Mouse (Mus musculus) stomach, postnatal 0 days (tissue): ENCODE data around the gene Cdk20.

Experiments used
- CTCF ChIP-seq: IDR thresholded peaks from 2 replicates; pipeline ENCODE4 v1.5.1; 2016; ENCODE audit warnings: antibody characterized with exemption, low read depth, mild to moderate bottlenecking, moderate library complexity
- EP300 ChIP-seq: optimal IDR thresholded peaks from 2 replicates; pipeline ENCODE3; 2016; ENCODE audit warnings: antibody characterized with exemption

GRCm38 (mm10) chr13:64402504-64402949, 29.6 kb upstream of the Cdk20 start:
- no peak for TF ChIP-seq EP300
- no peak for TF ChIP-seq CTCF
